Mouse (Mus musculus) gastrocnemius, adult 8-10 months (tissue): ENCODE data around the gene Nagpa. TPM values are rescaled to one million over a fixed set of nuclear protein-coding genes. Genes with fewer than 3 reads are reported as not detected.
A peak's percentile ranks its signal among the peaks of the same experiment; 100 is the strongest.

Experiments
- DNase-seq, 2 experiments: peaks; one replicate each; pipeline ENCODE4 v3.0.0; 2022; ENCODE audit warnings: low spot score in 2 of 2
- total RNA-seq, 4 experiments: library from RNA; stranded (reverse); gene quantifications; 2 replicates each; pipeline ENCODE4 v1.2.4; 2022

The Nagpa gene
- total RNA-seq, 4 experiments from 2014 or later: 6.2 to 7.3 (median 6.6) TPM

DNA sequence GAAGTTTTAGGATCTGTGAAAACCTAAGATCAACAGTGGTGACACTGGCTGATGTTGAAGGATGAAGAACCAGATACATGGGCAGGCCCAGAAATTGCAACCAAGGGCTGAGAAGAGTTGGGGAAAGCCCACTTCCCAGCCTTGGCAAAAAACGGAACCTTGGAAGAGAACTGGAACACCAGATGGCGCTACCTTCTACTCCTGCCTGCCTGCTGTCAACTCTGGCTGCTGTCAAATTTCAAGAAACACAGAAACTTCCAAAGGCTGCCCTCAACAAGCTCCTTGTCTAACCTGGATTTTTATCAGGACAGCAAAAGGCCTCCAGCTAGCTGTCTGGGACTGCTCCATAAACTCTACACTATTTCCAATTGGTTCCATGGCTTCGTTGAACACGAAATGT, 1.1 kb downstream of the Nagpa start:
- DNase-seq: no peak

DNA sequence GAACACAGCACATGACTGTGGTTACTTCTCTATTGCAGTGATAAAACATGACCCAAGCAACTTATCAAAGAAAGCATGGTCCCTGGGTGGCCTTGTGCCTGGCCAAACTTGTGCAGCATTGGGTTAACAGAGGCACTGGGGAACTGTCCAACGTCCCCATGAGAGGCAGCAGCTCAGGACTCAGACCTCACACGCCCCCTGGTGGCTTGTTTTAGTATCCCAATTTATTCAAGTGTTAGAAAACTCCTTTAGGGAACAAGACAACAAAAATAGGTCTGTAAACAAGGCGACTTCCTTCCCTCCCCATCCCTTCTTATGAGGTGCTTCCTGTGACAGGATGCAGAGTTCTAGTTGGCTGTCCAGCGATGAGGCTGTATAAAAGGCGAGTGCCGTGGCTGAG, 8.7 kb downstream of the Nagpa start:
- DNase-seq: peak; percentile 25 to 37

GRCm38 (mm10) chr16:5186234-5186633, 17.6 kb downstream of the Nagpa start:
- peak; percentile 48 to 51 for DNase-seq

GRCm38 (mm10) chr16:5185691-5186090, 18.1 kb downstream of the Nagpa start:
- DNase-seq: peak in 1 of 2 experiments; percentile 63

DNA sequence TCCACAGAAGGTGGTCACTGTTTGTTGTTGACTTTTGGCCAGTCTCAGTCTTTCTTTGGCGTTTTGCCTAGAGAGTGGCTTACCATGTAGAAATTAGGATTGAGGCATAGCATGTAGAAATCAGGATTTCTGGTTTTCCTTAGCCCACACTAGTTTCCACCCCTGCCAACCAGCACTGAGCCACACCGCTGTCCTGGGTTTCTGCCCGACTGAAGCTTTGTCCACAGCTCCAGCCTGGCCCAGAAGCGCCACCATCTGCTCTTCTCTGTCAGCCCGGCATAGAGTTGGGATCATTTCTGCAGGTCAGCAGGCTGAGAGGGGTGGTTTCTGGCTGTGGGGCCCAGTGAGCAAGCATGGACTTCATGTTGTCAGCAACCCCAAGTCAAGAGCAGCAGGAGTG, 18.9 kb downstream of the Nagpa start:
- peak in 1 of 2 experiments; percentile 45 for DNase-seq

DNA sequence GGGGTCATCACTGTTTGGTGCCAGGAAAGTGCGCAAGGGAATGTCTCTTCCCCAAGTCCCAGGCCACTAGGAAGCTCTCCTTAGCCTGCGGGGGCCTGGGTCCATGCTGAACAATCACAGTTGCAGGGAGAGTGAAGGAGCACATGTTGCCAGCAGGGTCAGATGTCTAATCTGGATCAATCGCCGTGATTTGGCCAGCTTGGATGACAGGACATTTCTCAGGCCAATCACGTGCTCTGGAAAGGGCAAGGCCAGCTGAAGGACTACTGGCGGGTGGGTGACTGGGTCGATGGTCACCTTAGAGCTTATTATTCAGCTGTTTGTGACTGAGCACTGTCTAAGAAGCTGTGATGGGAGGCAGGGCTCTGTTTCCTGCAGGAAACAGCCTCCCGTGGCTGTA, 19.7 kb downstream of the Nagpa start:
- DNase-seq: no peak

- DNase-seq: no peak
Observed at GRCm38 (mm10) chr16:5183310-5183975, 20.4 kb downstream of the Nagpa start.

DNA sequence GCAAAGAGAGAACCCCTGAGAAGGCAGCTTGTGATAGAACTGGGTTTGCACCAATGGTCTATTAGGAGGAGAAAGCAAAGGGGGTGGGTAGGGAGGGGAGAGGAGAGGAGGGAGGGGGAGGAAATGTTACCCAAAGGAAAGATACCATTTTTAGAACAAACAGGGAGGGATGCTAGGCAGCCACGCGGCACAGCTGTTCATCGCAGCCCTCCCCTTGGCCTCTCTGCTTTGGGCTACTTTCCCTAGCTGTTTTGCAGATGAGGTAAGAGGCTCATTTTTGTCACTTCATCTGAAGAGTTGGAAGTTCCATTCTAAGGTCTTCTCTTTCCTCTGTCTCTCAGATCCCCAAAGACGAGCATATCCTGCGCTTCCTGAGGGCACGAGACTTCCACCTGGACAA, 31.2 kb downstream of the Nagpa start:
- peak in 1 of 2 experiments; percentile 63 for DNase-seq

DNA sequence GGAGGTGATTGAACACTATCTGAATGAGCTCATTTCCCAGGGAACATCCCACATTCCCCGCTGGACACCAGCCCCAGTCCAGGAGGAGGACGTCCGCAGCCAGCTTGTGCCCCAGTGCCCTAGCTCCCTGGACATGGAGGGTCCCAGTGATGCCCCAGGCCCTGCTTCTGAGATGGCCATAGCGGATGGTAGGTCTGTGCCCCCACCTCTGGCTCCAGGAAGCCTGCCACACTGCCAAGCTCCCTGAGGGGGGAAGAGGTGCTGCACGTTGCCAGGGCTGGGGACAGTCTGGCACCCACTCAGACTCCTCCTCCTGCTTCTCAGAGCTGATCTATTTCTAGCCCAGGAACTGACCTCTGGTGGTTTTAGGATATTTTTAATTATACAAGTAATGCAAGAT, 35.0 kb downstream of the Nagpa start:
- DNase-seq: peak; percentile 46 to 79

GRCm38 (mm10) chr16:5168038-5168437, 35.8 kb downstream of the Nagpa start:
- DNase-seq: no peak

- no peak for DNase-seq
Observed at GRCm38 (mm10) chr16:5164327-5164726, 39.5 kb downstream of the Nagpa start.

DNA sequence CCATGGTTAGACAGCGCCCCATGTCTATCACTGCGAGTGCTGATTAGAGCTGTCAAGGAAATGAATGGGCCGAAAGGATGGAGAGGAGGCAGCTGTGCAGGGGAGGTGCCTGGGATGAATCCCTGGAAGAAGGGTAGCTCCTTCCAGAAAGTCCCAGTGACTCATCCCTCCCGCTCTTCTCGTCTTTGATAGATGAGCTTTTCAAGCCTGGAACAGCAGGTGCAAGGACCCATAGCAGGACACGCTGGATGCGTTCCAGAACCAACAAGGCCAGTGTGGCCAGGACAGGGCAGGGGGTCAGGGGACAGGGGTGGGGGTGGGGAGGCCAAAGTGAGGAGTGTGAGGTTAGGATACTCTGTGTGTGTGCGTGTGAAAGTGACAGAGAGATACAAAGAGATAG, 44.6 kb downstream of the Nagpa start:
- no peak for DNase-seq

DNA sequence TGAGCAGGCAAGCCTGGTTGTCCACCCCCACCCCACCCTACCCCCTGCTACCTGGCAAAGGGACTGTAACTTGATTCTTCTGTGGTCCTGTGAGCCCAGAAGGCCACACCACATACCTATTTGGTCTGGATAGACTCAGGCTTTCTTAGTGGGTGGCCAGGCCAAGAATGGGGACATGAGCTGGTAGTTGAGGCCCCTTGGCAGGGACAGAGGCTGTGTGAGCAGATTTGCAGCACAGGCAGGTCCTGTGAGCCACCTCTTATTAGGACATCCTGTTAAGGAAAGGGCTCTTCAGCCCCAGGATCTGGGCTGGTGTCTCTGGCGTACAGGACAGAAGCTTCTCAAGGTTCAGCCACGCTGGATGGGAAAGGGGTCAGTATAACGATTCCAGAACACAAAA, 46.7 kb downstream of the Nagpa start:
- DNase-seq: peak; percentile 52 to 70

DNA sequence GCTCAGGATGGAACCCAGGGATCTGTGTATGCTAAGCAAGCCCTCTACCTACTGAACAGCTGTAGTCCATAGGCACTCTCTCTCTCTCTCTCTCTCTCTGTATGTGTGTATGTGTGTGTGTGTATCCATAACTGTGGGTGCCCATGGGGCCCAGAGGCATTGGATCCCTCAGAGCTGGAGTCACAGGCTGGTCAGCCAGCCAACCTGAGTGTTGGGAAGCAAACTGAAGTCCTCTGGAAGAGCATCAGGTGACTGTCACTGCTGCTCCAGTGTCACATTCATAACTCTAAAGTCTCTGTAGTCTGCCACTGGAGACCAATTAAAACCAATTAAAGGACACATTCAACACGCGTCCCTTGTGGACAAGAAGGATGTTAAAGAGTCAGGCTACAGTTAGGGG, 47.3 kb downstream of the Nagpa start:
- DNase-seq: peak in 1 of 2 experiments; percentile 44

DNA sequence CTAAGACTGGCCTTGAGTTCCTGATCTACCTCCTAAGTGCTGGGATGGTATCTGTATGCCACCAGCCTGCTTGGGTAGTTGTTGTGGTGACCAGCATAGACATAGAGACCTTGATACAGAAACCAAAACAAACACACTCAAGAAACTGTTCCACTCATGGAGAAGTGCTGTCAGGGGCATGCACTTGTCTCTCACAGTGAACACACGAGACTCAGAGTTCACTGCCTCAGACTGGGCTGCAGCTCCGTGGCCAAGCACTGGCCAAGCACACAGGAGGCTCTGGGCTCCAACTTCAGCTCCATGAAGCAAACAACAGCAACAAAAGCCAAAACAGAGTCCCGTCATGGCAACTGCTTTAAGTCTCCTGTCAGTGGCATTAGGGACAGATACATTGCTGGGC, 48.8 kb downstream of the Nagpa start:
- DNase-seq: no peak

DNA sequence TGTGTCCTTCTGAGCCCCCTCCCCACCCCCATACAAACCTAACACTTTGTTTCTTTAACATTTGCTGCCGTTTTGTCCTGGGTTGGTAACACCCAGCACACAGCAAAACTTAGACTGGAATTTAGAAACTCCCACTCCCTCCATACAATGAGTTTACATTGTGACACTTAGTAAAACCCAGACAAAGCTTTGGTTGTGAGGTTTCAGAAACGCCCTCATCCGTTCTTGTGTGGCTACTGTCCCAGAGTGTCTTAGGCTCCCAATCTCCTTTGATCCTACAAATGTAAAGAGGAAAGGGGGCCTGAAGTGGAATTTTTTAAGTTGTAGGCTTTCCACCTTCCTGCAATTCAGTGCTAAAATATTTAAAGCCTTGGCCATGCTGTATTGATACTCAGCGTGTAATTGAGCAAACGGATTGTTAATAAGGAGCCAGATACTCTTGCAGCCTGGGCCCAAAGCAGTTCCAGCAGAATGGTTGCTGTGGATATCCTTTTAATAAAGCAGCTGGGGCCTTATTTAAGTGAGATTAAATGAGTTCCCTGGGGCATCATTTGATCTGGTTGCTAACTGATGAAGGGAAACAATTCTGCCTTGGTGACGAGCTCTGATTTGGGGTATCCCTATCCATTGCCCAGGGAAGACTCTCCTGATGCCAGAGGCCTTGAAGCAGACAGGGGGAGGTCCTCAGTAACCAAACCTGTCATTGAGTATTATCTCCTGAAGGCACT, 50.3 kb downstream of the Nagpa start:
- DNase-seq: no peak

DNA sequence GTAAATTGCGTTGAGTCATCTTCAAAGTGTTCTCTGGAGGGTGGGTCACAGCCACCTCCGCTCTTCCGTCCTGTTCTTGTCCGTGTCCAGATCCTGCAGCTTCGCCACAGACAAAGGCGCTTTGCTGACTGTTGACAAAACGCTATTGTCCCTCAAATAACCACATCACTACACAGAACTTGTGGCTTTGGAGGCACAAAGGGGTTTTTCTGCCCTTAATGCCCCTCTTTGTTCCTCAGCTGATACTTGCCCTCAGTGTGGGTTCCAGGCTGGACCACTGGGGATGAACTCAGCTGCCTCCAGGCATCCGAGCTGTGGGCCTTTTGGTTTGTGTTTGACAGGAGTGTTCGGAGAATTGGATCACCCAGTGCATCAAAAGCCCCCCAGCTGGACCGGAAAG, 53.3 kb downstream of the Nagpa start:
- DNase-seq: no peak

DNA sequence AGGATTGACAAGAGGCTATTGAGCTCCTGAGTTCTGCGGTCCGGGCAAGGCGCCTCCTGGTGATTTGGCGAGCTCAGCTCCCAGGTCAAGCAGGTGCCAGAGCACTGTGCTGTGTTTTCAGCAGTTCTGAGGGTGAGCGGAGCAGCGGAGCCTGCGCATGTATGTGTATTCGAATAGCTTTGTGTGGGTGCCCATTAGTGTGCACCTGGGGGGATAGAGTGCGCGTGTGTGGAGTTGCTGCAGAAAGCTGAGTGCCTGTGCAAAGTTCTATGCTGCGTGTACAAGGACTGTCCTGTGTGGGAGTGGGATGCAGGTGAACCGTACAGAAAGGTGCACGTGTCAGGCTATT, 56.8 kb downstream of the Nagpa start, which contains the start of gene Sec14l5:
Gene Sec14l5 (plus strand): TSS at position 73 of the 349 bp plus-strand sequence.
- no peak for DNase-seq

GRCm38 (mm10) chr16:5146367-5147036, 57.3 kb downstream of the Nagpa start:
- peak; percentile 68 to 77 for DNase-seq

DNA sequence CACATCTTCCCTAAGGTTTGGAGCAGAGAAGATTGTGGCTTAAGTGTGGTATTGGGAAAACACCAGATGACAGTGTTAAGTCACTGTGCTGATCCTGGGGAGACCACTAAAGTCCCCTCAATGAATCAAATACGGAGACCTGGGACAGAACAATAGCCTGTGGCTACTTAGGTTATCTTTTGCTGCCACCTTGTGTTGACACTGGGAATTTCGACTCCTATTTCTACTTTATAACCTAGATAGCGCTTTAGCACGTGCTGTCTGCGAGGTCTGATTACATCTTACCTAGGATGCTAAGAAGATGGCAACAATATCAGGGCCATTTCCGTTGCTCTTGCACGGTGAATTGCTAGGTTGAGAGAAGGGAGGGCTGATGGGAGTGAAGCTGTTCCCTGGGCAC, 58.2 kb downstream of the Nagpa start:
- DNase-seq: peak in 1 of 2 experiments; percentile 58
